Mouse (Mus musculus) heart, embryonic 14.5 days (tissue): ENCODE results near the gene Gm10188. TPM values are rescaled to one million over a fixed set of nuclear protein-coding genes. Genes with fewer than 3 reads are reported as not detected.

Experiments used
- ATAC-seq: fragments of 200-750 bp; cut with Nextera tagmentation; 2 replicates; pipeline ENCODE4 v1.8.0; 2017; ENCODE audit warnings: low read depth, moderate TSS enrichment; ENCODE audit not compliant: insufficient number of reproducible peaks, insufficient read depth, low FRiP score
- H3K27ac ChIP-seq, 2 experiments: fragments of 200-500 bp in 1 of 2; fragments of 300-500 bp in 1 of 2; sonication (generic) in 1 of 2; replicated peaks in 1 of 2; 2 replicates each; pipeline ENCODE4 v1.5.1; 2012 to 2014; ENCODE audit warnings: low read depth in 2 of 2, low read length in 2 of 2, control low read depth in 1 of 2, mild to moderate bottlenecking in 1 of 2, mixed read lengths in 1 of 2; ENCODE audit not compliant: control insufficient read depth in 1 of 2, insufficient read depth in 1 of 2
- H3K27me3 ChIP-seq: fragments of 300-500 bp; sonication (generic); 2 replicates; pipeline ENCODE4 v1.6.1; 2014; ENCODE audit warnings: mild to moderate bottlenecking, low read length, control low read depth; ENCODE audit not compliant: control insufficient read depth, insufficient read depth
- H3K36me3 ChIP-seq: fragments of 300-500 bp; sonication (generic); 2 replicates; pipeline ENCODE4 v1.6.1; 2014; ENCODE audit warnings: mild to moderate bottlenecking, control low read depth, low read length, mixed read lengths; ENCODE audit not compliant: control insufficient read depth, insufficient read depth
- H3K4me1 ChIP-seq, 2 experiments: fragments of 200-500 bp in 1 of 2; fragments of 300-500 bp in 1 of 2; sonication (generic) in 1 of 2; 2 replicates each; pipeline ENCODE4 v1.6.1; 2012 to 2014; ENCODE audit warnings: low read length in 2 of 2, control low read depth in 1 of 2, mixed read lengths in 1 of 2; ENCODE audit not compliant: control insufficient read depth in 2 of 2, insufficient read depth in 2 of 2
- H3K4me2 ChIP-seq: fragments of 300-500 bp; sonication (generic); 2 replicates; pipeline ENCODE4 v1.6.1; 2014; ENCODE audit warnings: mild to moderate bottlenecking, low read length
- H3K4me3 ChIP-seq, 2 experiments: fragments of 200-500 bp in 1 of 2; fragments of 300-500 bp in 1 of 2; sonication (generic) in 1 of 2; 2 replicates each; pipeline ENCODE4 v1.5.1; 2012 to 2014; ENCODE audit warnings: low read length in 2 of 2, mild to moderate bottlenecking in 2 of 2, control low read depth in 1 of 2, low read depth in 1 of 2, moderate library complexity in 1 of 2; ENCODE audit not compliant: control insufficient read depth in 1 of 2, insufficient read depth in 1 of 2
- H3K9ac ChIP-seq: fragments of 300-500 bp; sonication (generic); 2 replicates; pipeline ENCODE4 v1.6.1; 2014; ENCODE audit warnings: mild to moderate bottlenecking, low read length
- H3K9me3 ChIP-seq: fragments of 300-500 bp; sonication (generic); 2 replicates; pipeline ENCODE4 v1.6.1; 2016; ENCODE audit warnings: low read length, control low read depth; ENCODE audit not compliant: control insufficient read depth
- WGBS: fragments of 180-500 bp; shearing (Covaris S2); extraction: QIAGEN DNeasy Blood & Tissue Kit; methylation state at CpG from one replicate; pipeline ENCODE4 v1.1.7; 2014; 5-methylcytosine and 5-hydroxymethylcytosine counted together
- polyA plus RNA-seq: library from polyadenylated mRNA; unstranded; fragments of >200 nt; fragmentation: Nextera tagmentation; extraction: Ambion mirVana; gene quantifications from 2 replicates; pipeline ENCODE4 v1.2.1, GENCODE M21; 2014

Gene Gm10188
- polyA plus RNA-seq, 1 experiment from 2014 or later: not detected

- 41% methylated on average over 3 of the region's 3 CpGs for WGBS
- Histone ChIP-seq H3K27ac (no peak overlapping the region), H3K36me3 (no peaks in the 10 kb centered on the region), H3K4me3 (no peak overlapping the region), H3K9ac (no peak overlapping the region), H3K9me3 (no peaks in the 10 kb centered on the region), H3K4me1 (peaks cover 5 to 22% of the 10 kb centered on the region in 2 experiments; a peak in 3 of 4 replicates), H3K4me2 (no peak overlapping the region), H3K27me3 (peaks cover 74% of the 10 kb centered on the region)
- no peak for ATAC-seq
These were observed 34.9 kb downstream of the Gm10188 start for GRCm38 (mm10) chr1:132194624-132195023.

DNA sequence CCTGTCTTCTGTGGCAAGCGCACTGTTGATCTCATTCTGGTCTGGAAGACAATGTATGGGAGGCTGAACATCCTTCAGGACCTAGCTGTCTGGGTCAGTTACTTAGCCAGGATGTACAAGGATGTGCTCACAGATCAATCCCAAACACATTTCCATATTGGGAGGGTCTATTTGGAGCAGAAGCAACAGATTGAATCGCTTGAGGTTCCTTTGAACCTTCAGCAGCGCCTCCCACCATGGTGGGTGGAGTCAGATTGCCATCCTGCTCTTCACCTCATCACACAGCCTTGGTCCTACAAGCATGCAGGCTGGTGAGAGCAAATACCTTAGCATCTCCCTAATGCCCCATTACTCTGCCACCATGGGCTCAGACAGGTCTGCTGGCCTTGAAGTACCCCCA lies 35.8 kb downstream of the Gm10188 start:
- WGBS: 73% methylated on average over 3 of the region's 3 CpGs
- H3K4me1 ChIP-seq: peaks cover 5 to 22% of the 10 kb centered on the region in 2 experiments; a peak in 3 of 4 replicates

GRCm38 (mm10) chr1:132191786-132192680 lies 37.5 kb downstream of the Gm10188 start:
- H3K9ac ChIP-seq: no peak overlapping the region
- H3K9me3 ChIP-seq: no peaks in the 10 kb centered on the region
- H3K4me3 ChIP-seq: peak overlapping the region in 1 of 2 experiments; percentile 55; a peak in 1 of 4 replicates
- no peaks in the 10 kb centered on the region for H3K36me3 ChIP-seq
- H3K27ac ChIP-seq: no peak overlapping the region
- H3K4me2 ChIP-seq: peak overlapping the region; percentile 98
- 8% methylated on average over 16 of the region's 16 CpGs for WGBS
- H3K27me3 ChIP-seq: peaks cover 81% of the 10 kb centered on the region
- no peak for ATAC-seq
- H3K4me1 ChIP-seq: peaks cover 5 to 22% of the 10 kb centered on the region in 2 experiments; a peak in 3 of 4 replicates

More for the DNA sequence above, 35.8 kb downstream of the Gm10188 start:
- Histone ChIP-seq H3K27me3 (peaks cover 74% of the 10 kb centered on the region), H3K4me2 (no peak overlapping the region), H3K36me3 (no peaks in the 10 kb centered on the region), H3K27ac (no peak overlapping the region), H3K9me3 (no peaks in the 10 kb centered on the region), H3K9ac (no peak overlapping the region), H3K4me3 (no peak overlapping the region)
- no peak for ATAC-seq

GRCm38 (mm10) chr1:132191093-132191785 lies 38.3 kb downstream of the Gm10188 start, which contains the start of the genes Lemd1 and AC124108.1:
Gene Lemd1 (plus strand): TSS chr1:132191431.
Gene AC124108.1 (plus strand): TSS chr1:132191457.
- H3K4me2 ChIP-seq: peak within 1 kb of the TSS; percentile 98
- peak within 1 kb of the TSS; percentile 34 to 55 for H3K4me3 ChIP-seq
- peaks cover 5 to 22% of the 10 kb centered on the region in 2 experiments; a peak in 3 of 4 replicates for H3K4me1 ChIP-seq
- H3K27me3 ChIP-seq: peaks cover 84% of the 10 kb centered on the region
- no peaks in the 10 kb centered on the region for H3K36me3 ChIP-seq
- no peak within 1 kb of the TSS for H3K27ac ChIP-seq
- 1% methylated on average over 34 of the region's 34 CpGs for WGBS
- H3K9me3 ChIP-seq: no peaks in the 10 kb centered on the region
- H3K9ac ChIP-seq: peak within 1 kb of the TSS; percentile 52
- no peak for ATAC-seq

DNA sequence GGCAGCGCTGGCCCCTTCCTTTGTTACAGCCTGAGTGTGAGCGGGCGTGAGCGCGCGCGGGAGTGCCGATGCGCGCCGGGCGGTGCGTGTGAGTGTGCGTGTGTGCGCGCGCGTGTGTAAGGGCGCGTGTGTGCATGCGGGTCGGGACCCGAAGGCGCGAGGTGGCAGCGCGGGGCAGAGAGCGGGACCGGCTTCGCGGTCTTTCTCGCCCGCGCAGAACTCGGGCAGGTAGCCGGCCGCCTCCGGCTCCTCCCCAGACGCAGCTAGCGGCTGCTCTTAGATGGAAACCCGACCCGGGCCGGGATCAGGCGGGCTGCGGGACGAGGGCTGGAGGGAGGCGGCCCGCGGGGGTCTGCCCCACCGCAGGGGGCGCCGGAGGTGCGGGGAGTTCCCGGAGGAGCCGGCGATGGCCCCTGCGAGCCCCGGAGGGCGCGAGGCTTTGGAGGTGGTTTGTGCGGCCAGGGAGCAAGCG lies 38.9 kb downstream of the Gm10188 start:
- no peaks in the 10 kb centered on the region for H3K36me3 ChIP-seq
- no peak overlapping the region for H3K27ac ChIP-seq
- ATAC-seq: no peak
- WGBS: under 1% methylated on average over 59 of the region's 62 CpGs
- H3K9ac ChIP-seq: peak overlapping the region; percentile 52
- H3K4me1 ChIP-seq: peaks cover 5 to 22% of the 10 kb centered on the region in 2 experiments; a peak in 3 of 4 replicates
- peaks cover 83% of the 10 kb centered on the region for H3K27me3 ChIP-seq
- H3K4me2 ChIP-seq: peak overlapping the region; percentile 98
- no peaks in the 10 kb centered on the region for H3K9me3 ChIP-seq
- peak overlapping the region; percentile 34 to 55 for H3K4me3 ChIP-seq

- WGBS: 1% methylated on average over 49 of the region's 50 CpGs
- Histone ChIP-seq H3K9ac (peak overlapping the region; percentile 52; the same call in 1 of the 2 replicates), H3K36me3 (no peaks in the 10 kb centered on the region), H3K4me3 (peak overlapping the region; percentile 34 to 55), H3K4me2 (peak overlapping the region; percentile 98), H3K27ac (no peak overlapping the region), H3K4me1 (peaks cover 5 to 22% of the 10 kb centered on the region in 2 experiments; a peak in 3 of 4 replicates), H3K9me3 (no peaks in the 10 kb centered on the region), H3K27me3 (peaks cover 80% of the 10 kb centered on the region)
- ATAC-seq: no peak
These were observed 39.5 kb downstream of the Gm10188 start for GRCm38 (mm10) chr1:132190040-132190513.

DNA sequence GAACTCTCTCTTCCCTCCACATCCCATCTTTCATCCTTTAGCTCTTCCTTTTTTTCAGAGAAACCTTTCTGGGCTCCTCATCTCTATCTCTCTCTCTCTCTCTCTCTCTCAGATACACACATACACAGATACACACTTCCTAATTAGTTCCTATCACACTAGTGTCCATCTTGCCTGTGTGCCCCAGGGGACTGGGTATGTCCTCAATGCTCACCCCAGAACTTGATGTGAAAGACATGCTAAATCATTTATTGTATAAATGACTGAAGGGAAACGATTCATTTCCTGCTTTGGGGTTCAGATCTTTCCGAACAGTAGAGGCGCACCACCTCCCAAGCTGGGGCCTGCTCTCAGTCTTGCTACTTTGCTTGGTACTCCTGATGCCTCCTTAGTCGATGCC lies 40.3 kb downstream of the Gm10188 start:
- Histone ChIP-seq H3K27me3 (peaks cover 79% of the 10 kb centered on the region), H3K36me3 (no peaks in the 10 kb centered on the region), H3K4me3 (no peak overlapping the region), H3K9me3 (no peaks in the 10 kb centered on the region), H3K4me1 (peaks cover 3 to 17% of the 10 kb centered on the region in 2 experiments; a peak in 3 of 4 replicates), H3K9ac (no peak overlapping the region), H3K27ac (no peak overlapping the region), H3K4me2 (no peak overlapping the region)
- WGBS: 55% methylated on average over 4 of the region's 4 CpGs
- ATAC-seq: no peak
